Mouse (Mus musculus) lung, adult 2 months (tissue): ENCODE results near the gene Vpreb3. TPM values are rescaled to one million over a fixed set of nuclear protein-coding genes. Genes with fewer than 3 reads are reported as not detected.

ENCODE experiments used
- DNase-seq: peaks from one replicate; pipeline ENCODE4 v3.0.0; 2022
- H3K4me1 ChIP-seq: fragments of 200-500 bp; 2 replicates; pipeline ENCODE4 v1.6.1; 2011; ENCODE audit warnings: low read length; ENCODE audit not compliant: control insufficient read depth, insufficient read depth
- H3K4me3 ChIP-seq: fragments of 200-500 bp; replicated peaks from 2 replicates; pipeline ENCODE3; 2011; ENCODE audit warnings: low read depth, mild to moderate bottlenecking, control low read depth, low read length; ENCODE audit errors: extremely low read depth
- CTCF ChIP-seq: fragments of 200-500 bp; IDR thresholded peaks from 2 replicates; pipeline ENCODE4 v1.5.1; 2011; ENCODE audit warnings: mild to moderate bottlenecking, low read length, control low read depth; ENCODE audit not compliant: insufficient read depth
- POLR2A ChIP-seq: fragments of 200-500 bp; IDR thresholded peaks from 2 replicates; pipeline ENCODE4 v1.6.1; 2011; ENCODE audit warnings: low read depth, mild to moderate bottlenecking, control low read depth, low read length, borderline replicate concordance; ENCODE audit errors: extremely low read depth
- WGBS: fragments of 180-500 bp; shearing (Covaris S2); methylation state at CpG from one replicate; pipeline ENCODE4 v1.1.7; 2018; 5-methylcytosine and 5-hydroxymethylcytosine counted together
- polyA plus RNA-seq: library from polyadenylated mRNA; depleted of rRNA; stranded (reverse); fragments of >200 nt; gene quantifications from 2 replicates; pipeline ENCODE4 v1.2.3, GENCODE M21; 2012; rRNA removed

Gene Vpreb3
- polyA plus RNA-seq, 1 experiment, result 57.1 TPM

DNA sequence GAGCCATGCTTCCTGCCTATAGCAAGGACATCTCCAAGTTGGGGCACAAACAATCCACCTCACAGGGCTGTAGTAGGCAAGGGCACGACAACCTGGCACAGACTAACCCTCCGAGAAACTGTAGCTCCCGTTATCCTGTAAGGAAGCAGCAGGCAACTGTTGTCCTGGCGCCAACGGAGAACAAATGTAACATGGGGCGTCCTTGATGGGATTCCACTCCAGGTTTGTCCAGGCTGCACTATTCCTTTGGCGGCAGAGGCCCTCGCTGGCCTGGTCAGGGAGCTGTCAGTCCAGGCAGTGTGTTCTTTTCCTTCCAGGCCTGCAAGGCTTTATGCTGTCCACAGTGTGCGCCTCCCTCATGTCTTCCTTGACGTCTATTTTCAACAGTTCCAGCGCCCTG, 52.6 kb downstream of the Vpreb3 start:
- Histone ChIP-seq H3K4me3 (no peak overlapping the region), H3K4me1 (no peaks in the 10 kb centered on the region)
- 81% methylated on average over 11 of the region's 11 CpGs for WGBS
- TF ChIP-seq CTCF (no peak), POLR2A (no peak)
- DNase-seq, result no peak

DNA sequence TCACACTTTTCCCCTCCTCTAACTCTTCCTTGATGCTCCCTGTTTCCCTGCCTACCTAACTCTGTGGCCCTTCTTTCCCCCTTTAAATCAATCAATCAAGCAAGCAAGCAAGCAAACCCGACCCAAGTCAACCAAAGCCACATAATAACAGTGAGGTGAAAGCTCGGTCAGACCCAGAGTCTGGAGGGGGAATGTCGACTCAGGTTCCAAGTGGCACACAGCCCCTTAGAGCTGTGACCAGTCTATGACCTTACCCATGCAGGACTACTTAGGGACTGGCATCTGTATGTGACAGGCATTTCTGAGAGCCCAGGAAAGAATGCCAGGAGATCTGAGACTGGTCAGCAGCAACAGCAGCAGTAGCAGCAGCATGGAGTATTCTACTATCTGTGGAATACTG, 53.5 kb downstream of the Vpreb3 start:
- no peak for TF ChIP-seq CTCF
- no peak for TF ChIP-seq POLR2A
- no peaks in the 10 kb centered on the region for H3K4me1 ChIP-seq
- DNase-seq, result no peak
- H3K4me3 ChIP-seq, result no peak overlapping the region
- WGBS, result 29% methylated on average over 3 of the region's 3 CpGs

Other genes starting within 250 kb of the Vpreb3 start
- gene Cabin1, start 178.7 kb upstream of the Vpreb3 start, polyA plus RNA-seq, result 53.6 and 65.0 TPM in 2 replicates
- gene Ddt, start 169.6 kb upstream of the Vpreb3 start, polyA plus RNA-seq, result 59.7 and 65.3 TPM in 2 replicates
- not detected in 2 replicates for gene Gm20441, start 162.1 kb upstream of the Vpreb3 start, polyA plus RNA-seq
- 47.8 and 63.7 TPM in 2 replicates for gene Gstt3, start 161.6 kb upstream of the Vpreb3 start, polyA plus RNA-seq
- 163 and 178 TPM in 2 replicates for gene Gstt1, start 144.5 kb upstream of the Vpreb3 start, polyA plus RNA-seq
- gene Gstt4, start 120.5 kb upstream of the Vpreb3 start, polyA plus RNA-seq, result not detected in 2 replicates
- gene Gstt2, start 105.6 kb upstream of the Vpreb3 start, polyA plus RNA-seq, result 137 and 149 TPM in 2 replicates
- 479 and 563 TPM in 2 replicates for gene Mif, start 82.8 kb upstream of the Vpreb3 start, polyA plus RNA-seq
- 5.1 and 12.1 TPM in 2 replicates for gene Derl3, start 49.6 kb upstream of the Vpreb3 start, polyA plus RNA-seq
- 41.2 and 53.1 TPM in 2 replicates for gene Smarcb1, start 21.4 kb upstream of the Vpreb3 start, polyA plus RNA-seq
- 415 and 628 TPM in 2 replicates for gene Chchd10, start 9.9 kb upstream of the Vpreb3 start, polyA plus RNA-seq
- gene Mmp11, start 6.6 kb upstream of the Vpreb3 start, polyA plus RNA-seq, result 83.9 and 89.2 TPM in 2 replicates
- 12.6 and 15.8 TPM in 2 replicates for gene Gm867, start 2.4 kb upstream of the Vpreb3 start, polyA plus RNA-seq
- 0.03 and 0.09 TPM in 2 replicates for gene Gm5134, start 11.5 kb downstream of the Vpreb3 start, polyA plus RNA-seq
- gene Zfp280b, start 89.6 kb downstream of the Vpreb3 start, polyA plus RNA-seq, result 5.3 and 6.9 TPM in 2 replicates
- not detected in 2 replicates for gene Slc5a4b, start 167.9 kb downstream of the Vpreb3 start, polyA plus RNA-seq
- not detected in 2 replicates for gene Slc5a4a, start 204.4 kb downstream of the Vpreb3 start, polyA plus RNA-seq